Mouse (Mus musculus) limb, embryonic 14.5 days (tissue): Measurements from ENCODE around the gene Prdm16. TPM values are rescaled to one million over a fixed set of nuclear protein-coding genes. Genes with fewer than 3 reads are reported as not detected.

Experiments
- ATAC-seq: fragments of 200-750 bp; cut with Nextera tagmentation; 2 replicates; pipeline ENCODE4 v1.8.0; 2017; ENCODE audit warnings: low read depth, moderate number of reproducible peaks, moderate TSS enrichment; ENCODE audit not compliant: low FRiP score
- DNase-seq: peaks from one replicate; pipeline ENCODE4 v3.0.0-alpha.2; 2015; ENCODE audit warnings: low spot score
- H3K27ac ChIP-seq: fragments of 300-500 bp; sonication (generic); replicated peaks from 2 replicates; pipeline ENCODE4 v1.5.1; 2014; ENCODE audit warnings: low read depth, mild to moderate bottlenecking, low read length, moderate library complexity, mixed read lengths
- H3K27me3 ChIP-seq: fragments of 300-500 bp; sonication (generic); 2 replicates; pipeline ENCODE4 v1.6.1; 2014; ENCODE audit warnings: low read length, mixed read lengths; ENCODE audit not compliant: control insufficient read depth, insufficient read depth
- H3K36me3 ChIP-seq: fragments of 300-500 bp; sonication (generic); 2 replicates; pipeline ENCODE4 v1.6.1; 2014; ENCODE audit warnings: mild to moderate bottlenecking, low read length, moderate library complexity, mixed read lengths; ENCODE audit not compliant: control insufficient read depth, insufficient read depth
- H3K4me1 ChIP-seq: fragments of 300-500 bp; sonication (generic); 2 replicates; pipeline ENCODE4 v1.6.1; 2014; ENCODE audit warnings: antibody characterized with exemption, low read length, mixed read lengths; ENCODE audit not compliant: control insufficient read depth, insufficient read depth
- H3K4me2 ChIP-seq: fragments of 300-500 bp; sonication (generic); replicated peaks from 2 replicates; pipeline ENCODE4 v1.6.1; 2014; ENCODE audit warnings: low read depth, mild to moderate bottlenecking, low read length, moderate library complexity; ENCODE audit not compliant: severe bottlenecking
- H3K4me3 ChIP-seq: fragments of 300-500 bp; sonication (generic); replicated peaks from 2 replicates; pipeline ENCODE4 v1.5.1; 2014; ENCODE audit warnings: low read length
- H3K9ac ChIP-seq: fragments of 300-500 bp; sonication (generic); 2 replicates; pipeline ENCODE4 v1.6.1; 2014; ENCODE audit warnings: mild to moderate bottlenecking, low read depth, low read length, moderate library complexity; ENCODE audit not compliant: severe bottlenecking
- H3K9me3 ChIP-seq: fragments of 300-500 bp; sonication (generic); 2 replicates; pipeline ENCODE4 v1.6.1; 2016; ENCODE audit warnings: low read length; ENCODE audit not compliant: control insufficient read depth
- POLR2A ChIP-seq: fragments of 200-500 bp; IDR thresholded peaks from 2 replicates; pipeline ENCODE4 v1.8.0; 2012; ENCODE audit warnings: inconsistent platforms, mild to moderate bottlenecking, moderate library complexity, borderline replicate concordance; ENCODE audit not compliant: insufficient read depth, insufficient read length; ENCODE audit errors: extremely low read depth
- WGBS: fragments of 180-500 bp; shearing (Covaris S2); extraction: QIAGEN DNeasy Blood & Tissue Kit; methylation state at CpG from one replicate; pipeline ENCODE4 v1.1.7; 2014; 5-methylcytosine and 5-hydroxymethylcytosine counted together
- polyA plus RNA-seq, 2 experiments: library from polyadenylated mRNA; depleted of rRNA in 1 of 2; stranded (reverse) in 1 of 2; unstranded in 1 of 2; fragments of >200 nt; fragmentation: Nextera tagmentation in 1 of 2; extraction: Ambion mirVana in 1 of 2; gene quantifications; 2 replicates each; pipeline versions ENCODE4 v1.2.1 to v1.2.3; 2012 to 2014

Prdm16 gene
- polyA plus RNA-seq, 2 experiments = 11.7 to 25.6 TPM

DNA sequence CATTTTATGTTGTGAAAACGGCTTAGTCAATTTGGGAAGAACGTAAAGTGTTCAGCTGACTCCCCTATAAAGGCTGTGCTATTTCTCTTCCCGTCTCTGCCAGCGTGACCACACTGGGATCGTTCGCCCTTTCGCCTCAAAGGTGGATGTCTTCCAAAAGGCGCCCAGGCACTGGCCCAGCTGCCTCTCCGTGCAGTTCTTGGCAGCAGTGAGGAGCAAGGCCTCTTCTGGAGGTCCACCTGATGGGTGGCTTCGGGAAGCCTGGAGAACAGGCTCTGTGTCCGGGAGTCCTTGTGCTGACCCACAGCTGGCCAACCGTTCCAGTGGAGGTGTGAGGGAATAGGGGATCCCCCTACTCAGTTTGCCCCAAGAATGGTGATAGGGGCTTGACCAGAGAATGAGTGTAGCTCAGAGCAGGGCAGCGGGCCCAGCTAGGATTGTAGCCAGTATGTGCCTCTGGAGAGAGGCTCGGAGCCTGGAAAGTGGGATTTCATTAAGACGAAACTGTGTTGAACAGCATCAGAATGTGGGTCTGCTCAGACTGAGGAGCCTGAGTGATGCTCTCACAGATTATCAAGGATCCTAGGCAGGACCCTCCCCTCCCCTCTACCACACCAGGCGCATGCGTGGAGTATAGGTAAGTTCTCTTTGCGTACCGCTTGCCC, 12.5 kb upstream of the Prdm16 start:
- TF ChIP-seq POLR2A = no peak
- 39% methylated on average over 19 of the region's 19 CpGs for WGBS
- peaks cover 22% of the 10 kb centered on the region for H3K4me1 ChIP-seq
- H3K36me3 ChIP-seq = no peaks in the 10 kb centered on the region
- DNase-seq (peak; percentile 44), ATAC-seq (peak; percentile 56; the same call in 1 of the 2 replicates)
- H3K27me3 ChIP-seq = no peaks in the 10 kb centered on the region
- H3K27ac ChIP-seq = no peak overlapping the region; the same call in 1 of the 2 replicates
- peaks cover 8% of the 10 kb centered on the region for H3K9me3 ChIP-seq
- H3K4me3 ChIP-seq = no peak overlapping the region
- 0 out of 2 replicates have a peak overlapping the region, but pooled peaks have one; percentile 5 for H3K4me2 ChIP-seq
- H3K9ac ChIP-seq = no peak overlapping the region

GRCm38 (mm10) chr4:154642496-154642895, 5.8 kb upstream of the Prdm16 start:
- H3K4me1 ChIP-seq = peaks cover 38% of the 10 kb centered on the region
- no peak overlapping the region for H3K4me3 ChIP-seq
- TF ChIP-seq POLR2A = no peak
- no peaks in the 10 kb centered on the region for H3K36me3 ChIP-seq
- peaks cover 8% of the 10 kb centered on the region for H3K9me3 ChIP-seq
- no peak overlapping the region for H3K9ac ChIP-seq
- peaks cover 28% of the 10 kb centered on the region; the same call in 1 of the 2 replicates for H3K27me3 ChIP-seq
- no peak overlapping the region for H3K27ac ChIP-seq
- DNase-seq (peak; percentile 1), ATAC-seq (no peak)
- WGBS = 15% methylated on average over 6 of the region's 6 CpGs
- H3K4me2 ChIP-seq = no peak overlapping the region

DNA sequence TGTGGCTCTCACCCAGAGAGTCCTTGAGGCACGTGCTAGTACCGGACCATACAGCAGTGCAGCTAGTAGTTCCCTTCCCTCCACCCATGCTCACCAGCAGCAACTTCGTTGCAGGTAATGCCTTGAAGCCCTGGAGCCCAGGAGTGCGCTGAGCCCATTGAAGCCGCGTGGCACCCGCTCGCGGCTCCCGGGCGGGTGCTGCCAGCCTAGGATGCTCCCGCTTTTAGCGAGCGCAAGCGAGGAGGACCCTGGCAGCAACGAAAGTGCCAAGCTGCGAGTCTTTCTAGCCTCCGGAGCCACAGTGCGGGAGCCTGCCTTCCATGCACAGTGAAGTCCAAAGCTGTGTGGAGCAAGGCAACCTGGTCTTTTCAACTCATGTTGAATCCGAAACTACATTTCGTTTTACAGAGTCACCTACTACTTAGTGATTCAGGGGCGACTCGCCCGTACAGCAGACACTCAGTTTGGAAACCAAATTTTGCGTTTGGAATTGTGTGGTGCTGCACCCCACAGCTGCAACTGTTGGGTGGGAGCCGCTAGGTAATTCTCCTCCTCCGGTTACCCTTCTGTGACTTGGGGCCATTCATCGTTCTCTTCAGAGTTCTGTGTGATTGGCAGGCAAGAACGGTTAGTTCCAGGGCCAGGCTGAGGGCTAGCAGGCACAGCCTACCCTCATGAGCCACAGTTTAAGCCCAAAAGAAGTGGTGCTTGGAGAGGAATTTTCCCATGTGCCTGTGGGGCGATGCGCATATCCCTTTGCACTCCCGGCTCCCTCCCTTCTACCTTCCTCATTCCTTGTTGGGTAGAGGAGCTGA, 4.8 kb upstream of the Prdm16 start:
- 6% methylated on average over 32 of the region's 32 CpGs for WGBS
- peak overlapping the region; percentile 44 for H3K9ac ChIP-seq
- H3K27ac ChIP-seq = peak overlapping the region; percentile 97
- H3K4me3 ChIP-seq = peak overlapping the region; percentile 77
- ATAC-seq = no peak
- TF ChIP-seq POLR2A = no peak
- H3K36me3 ChIP-seq = no peaks in the 10 kb centered on the region
- peaks cover 28% of the 10 kb centered on the region; the same call in 1 of the 2 replicates for H3K27me3 ChIP-seq
- H3K9me3 ChIP-seq = no peaks in the 10 kb centered on the region
- peak overlapping the region; percentile 89 for H3K4me2 ChIP-seq
- H3K4me1 ChIP-seq = peaks cover 38% of the 10 kb centered on the region
- peak; percentile 4 for DNase-seq

DNA sequence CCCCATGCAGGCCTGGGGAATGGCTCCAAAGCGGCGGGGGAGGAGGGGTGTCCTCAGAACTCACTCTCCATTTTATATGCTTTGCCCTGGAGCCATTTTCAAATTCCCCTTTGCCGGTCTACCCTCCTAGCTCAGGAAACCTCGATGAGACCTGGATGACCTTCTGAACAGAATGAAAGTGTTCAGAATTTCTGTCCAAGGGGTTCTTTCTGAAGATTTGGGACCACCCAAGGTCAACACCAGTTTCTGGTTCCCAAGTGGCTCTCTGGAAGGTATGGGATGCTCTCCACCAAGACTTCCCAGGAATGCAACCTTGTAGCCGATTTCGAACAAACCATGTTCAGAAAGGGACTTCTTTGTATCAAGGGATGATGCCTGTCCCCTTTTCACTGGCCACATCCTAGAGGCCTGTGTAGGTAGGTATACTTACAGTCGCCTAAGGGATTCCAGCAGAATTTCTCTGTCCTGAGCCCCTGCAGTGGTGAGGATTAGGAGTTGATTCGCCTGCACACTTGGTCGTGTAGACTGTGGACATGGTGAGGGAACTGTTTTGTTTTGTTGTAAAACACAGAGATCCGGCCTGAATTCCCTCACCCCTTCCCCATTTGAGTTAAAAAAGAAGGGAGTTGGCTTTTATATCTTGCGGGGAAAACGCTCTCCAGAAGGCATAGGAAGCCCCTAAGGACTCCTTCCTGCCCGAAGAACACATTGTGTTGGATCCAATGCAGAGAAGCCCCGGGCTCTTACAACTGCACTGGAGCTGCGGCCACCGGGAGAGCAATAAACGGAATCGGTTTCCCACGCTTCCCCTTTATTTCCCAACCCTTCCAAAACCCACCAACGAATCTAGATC, 4.0 kb upstream of the Prdm16 start:
- H3K4me1 ChIP-seq = peaks cover 38% of the 10 kb centered on the region
- peaks cover 28% of the 10 kb centered on the region; the same call in 1 of the 2 replicates for H3K27me3 ChIP-seq
- peak; percentile 5 for DNase-seq

More for the DNA sequence above, 4.0 kb upstream of the Prdm16 start:
- Histone ChIP-seq H3K9ac (peak overlapping the region; percentile 89), H3K4me2 (peak overlapping the region; percentile 89), H3K36me3 (no peaks in the 10 kb centered on the region), H3K27ac (peak overlapping the region; percentile 97), H3K4me3 (peak overlapping the region; percentile 77), H3K9me3 (no peaks in the 10 kb centered on the region)
- TF ChIP-seq POLR2A = no peak
- no peak for ATAC-seq
- 4% methylated on average over 20 of the region's 20 CpGs for WGBS
